Mouse (Mus musculus) myocyte (in vitro differentiated cells): ENCODE measurements at regions not wholly inside any gene's neighbourhood (a gene's known extent, or its start where the extent isn't known, plus 50 kb on each side); places are given as distances from the start of the nearest gene placed in this dataset.

Experiments used
- CEBPB ChIP-seq: IDR thresholded peaks from 2 replicates; pipeline ENCODE4 v1.6.1; 2011; ENCODE audit warnings: mild to moderate bottlenecking, moderate library complexity; ENCODE audit not compliant: poor library complexity, insufficient read depth, severe bottlenecking
- E2F4 ChIP-seq: IDR thresholded peaks from one replicate; pipeline ENCODE4 v1.6.1; 2011; ENCODE audit warnings: mild to moderate bottlenecking, control low read depth, moderate library complexity; ENCODE audit not compliant: insufficient read depth
- MAX ChIP-seq: IDR thresholded peaks from one replicate; pipeline ENCODE4 v1.6.1; 2011; ENCODE audit warnings: low read depth, mild to moderate bottlenecking, control low read depth
- MYOD1 ChIP-seq, 3 experiments: IDR thresholded peaks; one replicate each; pipeline ENCODE4 v1.6.1; 2011; ENCODE audit warnings: control low read depth in 2 of 3, low read depth in 2 of 3, mild to moderate bottlenecking in 2 of 3, moderate library complexity in 1 of 3; ENCODE audit not compliant: insufficient read length in 2 of 3, control insufficient read depth in 1 of 3
- MYOG ChIP-seq, 3 experiments: IDR thresholded peaks; one replicate each; pipeline ENCODE4 v1.6.1; 2011; ENCODE audit warnings: control low read depth in 2 of 3, low read depth in 2 of 3, mild to moderate bottlenecking in 2 of 3; ENCODE audit not compliant: insufficient read length in 2 of 3, control insufficient read depth in 1 of 3, insufficient read depth in 1 of 3
- POLR2A ChIP-seq: IDR thresholded peaks from one replicate; pipeline ENCODE4 v1.6.1; 2011; ENCODE audit warnings: low read depth, mild to moderate bottlenecking, control low read depth, moderate library complexity; ENCODE audit not compliant: insufficient read length
- REST ChIP-seq: IDR thresholded peaks from one replicate; pipeline ENCODE4 v1.6.1; 2011; ENCODE audit warnings: mild to moderate bottlenecking, control low read depth, moderate library complexity; ENCODE audit not compliant: insufficient read depth, insufficient read length
- TCF12 ChIP-seq: IDR thresholded peaks from one replicate; pipeline ENCODE4 v1.6.1; 2011; ENCODE audit warnings: mild to moderate bottlenecking, control low read depth; ENCODE audit not compliant: poor library complexity, insufficient read depth, severe bottlenecking
- TCF3 ChIP-seq: IDR thresholded peaks from one replicate; pipeline ENCODE4 v1.6.1; 2011; ENCODE audit warnings: low read depth, control low read depth; ENCODE audit not compliant: insufficient read length
- USF1 ChIP-seq: IDR thresholded peaks from one replicate; pipeline ENCODE4 v1.6.1; 2011; ENCODE audit warnings: low read depth, mild to moderate bottlenecking, control low read depth, moderate library complexity

DNA sequence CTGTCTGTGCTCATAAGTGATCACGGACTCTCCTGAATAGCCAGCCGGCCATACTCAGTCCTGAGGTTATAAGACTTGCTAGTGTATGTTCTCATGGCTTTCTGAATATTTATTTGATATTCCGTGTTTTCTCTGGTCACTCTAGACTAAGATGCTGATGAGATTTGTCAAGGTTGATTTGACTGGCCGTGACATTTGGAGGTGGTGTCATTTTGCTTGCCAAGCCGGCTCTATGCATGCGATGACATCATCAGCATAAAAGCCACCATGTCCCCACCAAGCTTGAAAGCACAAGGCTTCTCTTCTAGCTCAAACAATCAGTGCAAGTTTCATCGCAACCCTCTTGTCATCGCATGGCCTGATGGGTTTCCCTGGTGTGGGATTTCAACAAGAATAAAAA lies 235.3 kb upstream of the Tgfbr2 start:
- TF ChIP-seq POLR2A = no peak
- TF ChIP-seq MYOG (IDR thresholded peaks at IDR 0.05; ENCODE audit: control insufficient read depth in 1 of 3, insufficient read depth in 1 of 3, insufficient read length in 2 of 3, low read depth in 2 of 3) = no peak
- no peak for TF ChIP-seq CEBPB
- no peak for TF ChIP-seq MAX
- TF ChIP-seq REST = no peak
- no peak for TF ChIP-seq TCF12
- TF ChIP-seq E2F4 = no peak
- no peak for TF ChIP-seq USF1
- TF ChIP-seq TCF3 = no peak
- no peak for TF ChIP-seq MYOD1 (IDR thresholded peaks at IDR 0.05; ENCODE audit: control insufficient read depth in 1 of 3, insufficient read length in 2 of 3, low read depth in 2 of 3)
